Mouse (Mus musculus) cerebellum, adult 8-10 months (tissue): ENCODE measurements around the gene Ogfr.

Source experiments
- DNase-seq: peaks from one replicate; pipeline ENCODE4 v3.0.0; 2022

Ogfr gene

GRCm38 (mm10) chr2:180610283-180610682, 21.2 kb downstream of the Ogfr start:
- DNase-seq, result no peak

DNA sequence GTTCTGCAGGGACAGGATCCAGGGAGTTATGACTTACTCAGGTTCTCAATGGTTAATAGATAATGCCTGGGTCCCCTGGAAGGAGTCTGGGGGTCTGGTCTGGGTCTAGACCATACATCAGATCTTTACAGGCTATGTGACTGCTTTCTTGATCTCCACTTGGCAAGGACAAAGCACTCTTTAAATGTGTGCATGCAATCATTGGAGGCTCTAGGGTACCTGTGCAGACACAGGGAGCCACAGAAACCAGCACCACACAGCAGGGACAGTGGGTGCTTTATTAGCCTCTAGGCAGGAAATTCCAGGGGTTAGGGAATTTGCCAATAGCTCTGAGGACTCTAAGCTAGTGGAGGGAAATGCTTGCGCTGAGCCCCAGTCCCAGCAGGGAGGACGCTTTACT, 22.8 kb downstream of the Ogfr start:
- no peak for DNase-seq

GRCm38 (mm10) chr2:180641576-180642554, 52.8 kb downstream of the Ogfr start:
- DNase-seq, result no peak

GRCm38 (mm10) chr2:180642555-180643260, 53.7 kb downstream of the Ogfr start, which contains the start of gene Tcfl5:
Gene Tcfl5, minus strand, starts transcription at chr2:180642708.
- DNase-seq, result no peak

DNA sequence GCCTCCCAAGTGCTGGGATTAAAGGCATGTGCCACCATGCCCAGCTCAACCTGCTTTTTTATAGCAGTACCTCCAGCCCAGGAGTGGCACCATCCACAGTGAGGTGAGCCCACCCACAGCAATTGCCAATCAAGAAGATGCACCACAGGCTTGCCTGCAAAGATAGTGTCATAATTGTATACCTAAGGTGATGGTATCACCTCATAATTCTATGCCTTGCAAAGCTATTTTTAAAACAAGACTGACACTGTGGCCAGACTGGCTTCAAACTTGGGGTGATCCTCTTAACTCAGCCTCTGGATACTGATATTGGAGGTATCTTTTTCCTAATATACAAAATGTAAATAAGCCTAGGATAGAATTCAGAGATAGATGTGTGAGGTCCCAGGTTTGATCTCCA, 54.6 kb downstream of the Ogfr start:
- DNase-seq, result no peak
